Mouse (Mus musculus) spleen, adult 2 months (tissue): ENCODE measurements at regions not wholly inside any gene's neighbourhood (a gene's known extent, or its start where the extent isn't known, plus 50 kb on each side); places are given as distances from the start of the nearest gene placed in this dataset.

Experiments used
- DNase-seq, 2 experiments: peaks; one replicate each; pipeline versions ENCODE4 v3.0.0 to v3.0.0-alpha.2; 2012 to 2021; ENCODE audit warnings: low spot score in 2 of 2, low read depth in 1 of 2
- H3K27ac ChIP-seq: fragments of 200-500 bp; 2 replicates; pipeline ENCODE4 v1.5.1; 2012; ENCODE audit warnings: low read length, inconsistent platforms; ENCODE audit not compliant: insufficient read depth
- H3K27me3 ChIP-seq: fragments of 200-500 bp; 2 replicates; pipeline ENCODE4 v1.6.1; 2012; ENCODE audit warnings: mild to moderate bottlenecking, moderate library complexity, low read length, inconsistent platforms; ENCODE audit not compliant: control insufficient read depth, insufficient read depth
- H3K36me3 ChIP-seq: fragments of 200-500 bp; 2 replicates; pipeline ENCODE4 v1.6.1; 2012; ENCODE audit warnings: mild to moderate bottlenecking, low read length, inconsistent platforms; ENCODE audit not compliant: control insufficient read depth, insufficient read depth
- H3K4me1 ChIP-seq: fragments of 200-500 bp; 2 replicates; pipeline ENCODE4 v1.6.1; 2011; ENCODE audit warnings: inconsistent platforms; ENCODE audit not compliant: control insufficient read depth, insufficient read depth, insufficient read length
- H3K4me3 ChIP-seq: fragments of 200-500 bp; 2 replicates; pipeline ENCODE4 v1.5.1; 2011; ENCODE audit warnings: mild to moderate bottlenecking, inconsistent platforms; ENCODE audit not compliant: insufficient read depth, insufficient read length; ENCODE audit errors: extremely low read depth
- CTCF ChIP-seq: fragments of 200-500 bp; IDR thresholded peaks from 2 replicates; pipeline ENCODE4 v1.5.1; 2011; ENCODE audit warnings: mild to moderate bottlenecking, inconsistent platforms; ENCODE audit not compliant: insufficient read depth, insufficient read length, insufficient replicate concordance; ENCODE audit errors: extremely low read depth
- POLR2A ChIP-seq: fragments of 200-500 bp; IDR thresholded peaks from 2 replicates; pipeline ENCODE4 v1.6.1; 2011; ENCODE audit warnings: low read depth, low read length, inconsistent platforms
- WGBS: fragments of 180-500 bp; shearing (Covaris S2); methylation state at CpG from one replicate; pipeline ENCODE4 v1.1.7; 2018; 5-methylcytosine and 5-hydroxymethylcytosine counted together

DNA sequence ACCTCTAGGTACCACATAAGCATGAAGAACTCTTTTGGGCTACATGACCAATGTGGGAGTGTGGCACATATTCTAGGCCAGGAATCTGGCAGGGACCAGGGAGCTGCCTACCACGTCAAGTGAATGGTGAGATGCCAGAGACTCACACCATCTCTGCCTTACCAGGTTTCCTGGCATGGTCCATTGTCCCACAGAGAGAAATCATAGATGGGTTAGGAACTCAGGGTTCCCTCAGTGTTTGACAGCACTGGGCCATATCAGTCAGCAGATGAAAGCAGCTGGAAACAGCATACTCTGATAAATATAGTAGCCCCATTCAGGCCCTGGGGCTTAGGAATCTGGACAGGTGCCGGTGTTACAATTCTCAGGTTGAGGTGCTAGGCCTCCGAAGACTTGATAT, 1911.4 kb upstream of the Lrrc6 start:
- TF ChIP-seq CTCF, result no peak
- no peak for TF ChIP-seq POLR2A
- Histone ChIP-seq H3K27ac (no peak overlapping the region), H3K36me3 (no peaks in the 10 kb centered on the region), H3K27me3 (no peaks in the 10 kb centered on the region), H3K4me1 (no peaks in the 10 kb centered on the region), H3K4me3 (no peak overlapping the region)
- no peak for DNase-seq
- WGBS, result 89% methylated on average over 3 of the region's 3 CpGs

DNA sequence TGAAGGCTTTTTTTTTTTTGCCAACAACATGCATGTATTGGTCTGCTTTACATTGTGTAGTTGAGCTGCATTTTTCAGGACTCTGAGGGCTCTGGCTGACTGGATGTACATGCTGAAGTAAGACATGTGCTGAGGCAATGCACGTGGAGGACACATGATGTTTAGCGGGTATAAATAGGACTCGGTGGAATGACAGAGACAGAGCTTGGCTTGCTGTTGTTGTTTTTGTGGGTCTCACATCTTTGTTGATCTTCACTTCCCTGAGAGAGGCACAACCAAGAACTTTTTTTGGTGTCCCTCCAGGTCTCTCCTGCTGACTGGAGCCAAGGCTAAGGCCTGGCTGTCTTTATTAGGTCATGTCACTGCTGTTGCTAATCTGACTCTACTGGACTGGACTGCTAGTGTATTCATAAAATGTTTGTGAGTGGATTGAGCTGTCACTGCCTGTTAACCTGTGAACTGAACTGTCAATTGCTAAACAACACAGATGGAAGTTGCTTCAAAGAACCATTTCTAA, 1902.9 kb upstream of the Lrrc6 start:
- H3K4me1 ChIP-seq, result no peaks in the 10 kb centered on the region
- H3K4me3 ChIP-seq, result no peak overlapping the region
- 91% methylated on average over 3 of the region's 3 CpGs for WGBS
- H3K27ac ChIP-seq, result no peak overlapping the region
- no peak for TF ChIP-seq POLR2A
- TF ChIP-seq CTCF, result no peak
- H3K27me3 ChIP-seq, result no peaks in the 10 kb centered on the region
- DNase-seq, result no peak
- no peaks in the 10 kb centered on the region for H3K36me3 ChIP-seq

DNA sequence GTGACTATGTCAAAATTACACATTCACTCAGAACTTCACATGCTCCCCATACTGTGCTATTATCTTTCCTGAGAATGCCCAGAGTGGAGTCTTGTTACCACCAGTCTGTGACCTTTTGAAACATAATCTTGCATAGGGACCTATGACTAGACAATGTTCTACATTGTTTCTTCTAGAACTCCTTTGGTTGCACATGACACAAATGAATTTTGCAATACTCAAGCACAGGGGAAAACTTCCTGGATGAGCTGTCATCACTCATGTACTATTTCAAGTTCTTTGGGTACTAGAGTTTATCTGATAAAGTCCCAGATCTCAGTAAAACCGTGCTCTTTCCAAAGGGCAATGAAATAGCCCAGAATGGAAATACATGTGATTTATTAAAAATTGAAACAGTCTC, 1901.0 kb upstream of the Lrrc6 start:
- Histone ChIP-seq H3K27ac (no peak overlapping the region), H3K27me3 (no peaks in the 10 kb centered on the region), H3K4me3 (no peak overlapping the region), H3K4me1 (no peaks in the 10 kb centered on the region), H3K36me3 (no peaks in the 10 kb centered on the region)
- WGBS, result 67% methylated on average over 1 of the region's 1 CpGs
- no peak for DNase-seq
- TF ChIP-seq POLR2A (no peak), CTCF (no peak)

DNA sequence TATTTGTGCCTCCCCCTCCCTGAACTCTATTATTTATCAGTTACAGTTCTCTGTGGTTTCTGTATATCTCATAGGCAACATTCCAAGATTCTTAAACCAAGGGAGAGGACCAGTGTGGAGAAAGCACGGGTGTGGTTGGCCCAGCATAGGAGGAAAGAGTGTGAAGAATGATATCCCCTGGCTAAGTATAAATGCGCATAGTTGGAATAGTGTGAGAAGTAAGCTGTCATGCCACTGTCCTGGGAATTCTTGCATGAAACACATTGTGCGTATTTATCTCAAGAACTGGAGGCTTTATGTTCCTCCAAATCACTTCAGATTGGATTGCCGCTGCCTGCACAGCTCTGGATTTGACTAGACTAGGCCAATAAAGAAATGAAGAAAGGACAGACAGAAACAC, 1900.3 kb upstream of the Lrrc6 start:
- Histone ChIP-seq H3K4me3 (no peak overlapping the region), H3K27me3 (no peaks in the 10 kb centered on the region), H3K36me3 (no peaks in the 10 kb centered on the region), H3K27ac (no peak overlapping the region), H3K4me1 (no peaks in the 10 kb centered on the region)
- no peak for TF ChIP-seq CTCF
- TF ChIP-seq POLR2A, result no peak
- 93% methylated on average over 4 of the region's 4 CpGs for WGBS
- no peak for DNase-seq

DNA sequence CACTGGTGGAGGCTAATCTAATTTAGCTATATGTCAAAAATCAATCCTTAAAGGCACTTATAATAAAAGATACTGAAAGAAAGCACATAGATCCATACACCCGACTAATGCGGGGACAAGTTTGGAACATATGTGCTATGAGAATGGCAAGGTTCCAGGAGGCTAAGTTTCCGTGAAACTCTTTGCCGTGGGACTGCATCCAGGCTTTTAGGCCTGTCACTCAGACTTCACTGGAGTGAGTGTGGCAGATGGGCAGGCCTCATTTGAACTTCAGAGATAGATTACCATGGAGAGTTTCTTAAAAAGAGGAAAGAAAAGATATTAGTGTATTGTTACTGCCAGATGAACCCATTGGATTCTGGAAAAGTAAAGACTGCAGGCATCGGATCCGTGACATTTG, 1895.9 kb upstream of the Lrrc6 start:
- WGBS, result 95% methylated on average over 6 of the region's 6 CpGs
- H3K36me3 ChIP-seq, result no peaks in the 10 kb centered on the region
- no peak for TF ChIP-seq POLR2A
- TF ChIP-seq CTCF, result no peak

DNA sequence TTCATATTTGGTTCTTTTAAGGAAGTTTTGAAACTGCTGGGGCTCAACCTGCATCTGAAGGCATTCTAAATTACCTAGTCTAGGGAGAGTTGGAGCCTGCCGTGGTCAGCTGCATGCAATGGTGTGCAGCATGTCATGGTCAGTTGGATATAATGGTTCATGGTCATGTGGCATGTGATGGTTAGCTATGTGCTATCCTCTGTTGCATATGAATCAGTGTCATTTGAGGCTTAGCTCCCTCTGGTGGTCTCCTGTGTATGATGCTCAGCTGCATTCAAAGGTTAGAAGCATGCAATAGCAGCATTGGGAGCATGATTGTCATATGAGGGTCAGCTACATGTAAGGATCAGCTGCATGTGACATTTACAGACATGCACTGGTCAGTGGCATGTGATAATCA, 1894.0 kb upstream of the Lrrc6 start:
- DNase-seq, result peak in 1 of 2 experiments; percentile 10
- H3K27me3 ChIP-seq, result no peaks in the 10 kb centered on the region
- WGBS, result 74% methylated on average over 1 of the region's 1 CpGs
- no peak overlapping the region for H3K27ac ChIP-seq
- no peak overlapping the region for H3K4me3 ChIP-seq
- H3K4me1 ChIP-seq, result no peaks in the 10 kb centered on the region
- H3K36me3 ChIP-seq, result no peaks in the 10 kb centered on the region
- TF ChIP-seq POLR2A, result no peak
- TF ChIP-seq CTCF, result no peak; the same call in 1 of the 2 replicates

More for the DNA sequence above, 1895.9 kb upstream of the Lrrc6 start:
- Histone ChIP-seq H3K27me3 (no peaks in the 10 kb centered on the region), H3K4me3 (no peak overlapping the region), H3K27ac (no peak overlapping the region), H3K4me1 (no peaks in the 10 kb centered on the region)
- no peak for DNase-seq

DNA sequence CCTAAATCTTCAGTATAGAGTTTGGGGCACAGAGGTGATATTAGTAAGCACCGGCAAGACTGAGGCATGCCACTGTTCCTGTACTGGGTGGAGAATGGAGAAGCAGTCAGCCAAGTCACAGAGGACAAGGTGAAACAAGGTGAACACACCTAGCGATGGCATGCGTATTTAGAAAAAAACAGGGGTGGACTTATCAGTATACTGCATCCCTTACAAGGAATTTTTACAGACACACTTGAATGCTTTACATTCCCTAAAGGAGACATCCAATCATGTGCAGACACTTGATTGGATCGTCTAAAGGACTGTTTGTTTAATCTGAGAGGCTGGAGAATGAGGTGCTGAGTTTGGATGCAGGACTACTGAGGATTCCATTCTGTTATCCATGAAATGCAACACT, 1893.4 kb upstream of the Lrrc6 start:
- Histone ChIP-seq H3K27ac (no peak overlapping the region), H3K36me3 (no peaks in the 10 kb centered on the region), H3K4me1 (no peaks in the 10 kb centered on the region), H3K4me3 (no peak overlapping the region), H3K27me3 (no peaks in the 10 kb centered on the region)
- no peak for TF ChIP-seq POLR2A
- no peak for TF ChIP-seq CTCF
- 89% methylated on average over 4 of the region's 4 CpGs for WGBS
- no peak for DNase-seq
